Mouse (Mus musculus) heart, postnatal 25 days (tissue): Measurements from ENCODE around the gene Rab39b. TPM values are rescaled to one million over a fixed set of nuclear protein-coding genes. Genes with fewer than 3 reads are reported as not detected.

Experiments
- DNase-seq: peaks from one replicate; pipeline ENCODE4 v3.0.0; 2022; ENCODE audit warnings: low spot score
- intact Hi-C: fragments of 180-260 bp; cut with DNase I; formaldehyde crosslinking; loops from one replicate; pipeline ENCODE4 v1.15.1; 2025
- total RNA-seq, 2 experiments: library from RNA; stranded (reverse); gene quantifications; 2 replicates each; pipeline ENCODE4 v1.2.3; 2021

The Rab39b gene
- total RNA-seq, result not detected

GRCm38 (mm10) chrX:75577582-75578324 is at the start of gene Rab39b:
Gene Rab39b, minus strand, starts transcription at chrX:75578231.
- no peak for DNase-seq
- intact Hi-C loops, result no loop called here

- no peak for DNase-seq
- intact Hi-C loops, result no loop called here
These were observed 508 bp upstream of the Rab39b start for GRCm38 (mm10) chrX:75578539-75578938.

Other genes starting within 250 kb of the Rab39b start
- gene Fundc2, start 195.8 kb downstream of the Rab39b start, total RNA-seq, result 100 to 1,000 TPM; 155 to 167 TPM
- 1 to 10 TPM; 1.2 to 2.0 TPM for gene F8, start 195.6 kb downstream of the Rab39b start, total RNA-seq
- 10 to 100 TPM; 11.1 TPM for gene Cmc4, start 161.6 kb downstream of the Rab39b start, total RNA-seq
- 1 to 10 TPM; 2.2 to 3.6 TPM for gene Mtcp1, start 161.6 kb downstream of the Rab39b start, total RNA-seq
- 10 to 100 TPM; 22.9 to 29.2 TPM for gene Brcc3, start 161.6 kb downstream of the Rab39b start, total RNA-seq
- 10 to 100 TPM; 41.2 to 50.5 TPM for gene Vbp1, start 63.9 kb downstream of the Rab39b start, total RNA-seq